Mouse (Mus musculus): ENCODE measurements around the gene Evl. TPM values are rescaled to one million over a fixed set of nuclear protein-coding genes. Genes with fewer than 3 reads are reported as not detected.

Gene Evl
- polyA plus RNA-seq, 1 experiment from 2014 or later, result 41.6 TPM

GRCm38 (mm10) chr12:108693592-108693991 lies 139.1 kb downstream of the Evl start:
- no peaks in the 10 kb centered on the region for H3K9me3 ChIP-seq (ENCODE audit: control insufficient read depth, low read length)
- H3K27ac ChIP-seq (ENCODE audit: low read length), result no peak overlapping the region
- H3K4me2 ChIP-seq (ENCODE audit: low read depth, low read length), result no peak overlapping the region
- ATAC-seq (ENCODE audit: low read depth), result no peak
- H3K36me3 ChIP-seq (ENCODE audit: control insufficient read depth, insufficient read depth, low read length), result peaks cover 2% of the 10 kb centered on the region; the same call in 1 of the 2 replicates
- 67% methylated on average over 2 of the region's 2 CpGs for WGBS
- no peak overlapping the region for H3K4me3 ChIP-seq (ENCODE audit: low read length)
- H3K9ac ChIP-seq (ENCODE audit: low read length), result no peak overlapping the region
- no peaks in the 10 kb centered on the region for H3K27me3 ChIP-seq (ENCODE audit: control insufficient read depth, insufficient read depth, low read depth, low read length)
- H3K4me1 ChIP-seq (replicated peaks; ENCODE audit: control insufficient read depth, insufficient read depth, low read length), result no peaks in the 10 kb centered on the region

DNA sequence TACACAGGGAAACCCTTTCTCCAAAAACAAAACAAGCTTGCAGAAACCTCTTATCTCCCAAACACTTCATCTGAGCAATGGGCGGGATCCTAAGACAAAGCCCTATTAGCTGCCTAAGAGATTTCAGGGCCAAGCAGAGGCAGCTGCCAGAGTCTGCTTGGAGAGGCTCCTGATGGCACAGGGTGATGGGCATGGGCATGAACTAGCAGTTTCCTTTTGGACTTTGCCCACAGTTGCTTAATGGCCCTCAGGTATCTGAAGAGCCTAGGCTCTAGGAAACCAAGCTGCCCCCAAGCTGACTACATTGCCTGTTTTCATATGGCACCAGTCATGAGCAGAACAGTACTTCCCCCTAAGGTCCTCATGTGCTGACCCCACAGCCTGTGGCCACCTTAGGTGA lies 139.7 kb downstream of the Evl start:
- WGBS, result 76% methylated on average over 1 of the region's 1 CpGs
- Histone ChIP-seq H3K9me3 (ENCODE audit: control insufficient read depth, low read length) (no peaks in the 10 kb centered on the region), H3K4me2 (ENCODE audit: low read depth, low read length) (no peak overlapping the region), H3K4me1 (replicated peaks; ENCODE audit: control insufficient read depth, insufficient read depth, low read length) (no peaks in the 10 kb centered on the region; the same call in 1 of the 2 replicates), H3K9ac (ENCODE audit: low read length) (no peak overlapping the region), H3K27me3 (ENCODE audit: control insufficient read depth, insufficient read depth, low read depth, low read length) (no peaks in the 10 kb centered on the region), H3K4me3 (ENCODE audit: low read length) (no peak overlapping the region), H3K36me3 (ENCODE audit: control insufficient read depth, insufficient read depth, low read length) (peaks cover 2% of the 10 kb centered on the region; the same call in 1 of the 2 replicates), H3K27ac (ENCODE audit: low read length) (no peak overlapping the region)
- no peak for ATAC-seq (ENCODE audit: low read depth)

- no peak for ATAC-seq (ENCODE audit: low read depth)
- Histone ChIP-seq H3K4me3 (ENCODE audit: low read length) (no peak overlapping the region), H3K9ac (ENCODE audit: low read length) (no peak overlapping the region), H3K4me2 (ENCODE audit: low read depth, low read length) (no peak overlapping the region), H3K36me3 (ENCODE audit: control insufficient read depth, insufficient read depth, low read length) (no peaks in the 10 kb centered on the region), H3K9me3 (ENCODE audit: control insufficient read depth, low read length) (no peaks in the 10 kb centered on the region), H3K4me1 (replicated peaks; ENCODE audit: control insufficient read depth, insufficient read depth, low read length) (peaks cover 6% of the 10 kb centered on the region; the same call in 1 of the 2 replicates), H3K27me3 (ENCODE audit: control insufficient read depth, insufficient read depth, low read depth, low read length) (peaks cover 24% of the 10 kb centered on the region), H3K27ac (ENCODE audit: low read length) (peak overlapping the region; percentile 21; the same call in 1 of the 2 replicates)
- WGBS, result 65% methylated on average over 11 of the region's 11 CpGs
Observed at GRCm38 (mm10) chr12:108698697-108699471, 144.4 kb downstream of the Evl start.

DNA sequence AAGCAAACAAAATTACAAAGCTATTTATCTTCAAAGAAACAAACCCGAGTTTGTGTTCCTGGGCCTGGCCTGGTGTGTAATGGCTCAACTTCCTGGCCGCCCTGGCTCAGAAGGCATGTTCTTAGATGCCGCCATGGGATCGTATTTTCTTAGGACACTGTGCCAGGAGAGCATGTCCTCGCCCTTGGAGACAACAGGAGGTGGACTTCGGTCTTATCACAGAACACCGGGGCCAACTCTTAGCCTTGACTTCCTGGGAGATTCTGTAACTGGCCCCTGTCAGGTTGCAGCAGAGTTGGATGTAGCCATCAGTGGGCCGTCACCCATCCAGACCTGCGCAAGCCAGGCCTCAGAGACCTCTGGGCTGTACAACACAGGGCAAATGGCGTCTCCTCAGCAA lies 145.1 kb downstream of the Evl start:
- H3K4me2 ChIP-seq (ENCODE audit: low read depth, low read length), result no peak overlapping the region
- H3K27ac ChIP-seq (ENCODE audit: low read length), result no peak overlapping the region
- no peak for ATAC-seq (ENCODE audit: low read depth)
- peaks cover 24% of the 10 kb centered on the region for H3K27me3 ChIP-seq (ENCODE audit: control insufficient read depth, insufficient read depth, low read depth, low read length)
- WGBS, result 73% methylated on average over 10 of the region's 10 CpGs
- no peaks in the 10 kb centered on the region for H3K9me3 ChIP-seq (ENCODE audit: control insufficient read depth, low read length)
- H3K4me1 ChIP-seq (replicated peaks; ENCODE audit: control insufficient read depth, insufficient read depth, low read length), result peaks cover 6% of the 10 kb centered on the region; the same call in 1 of the 2 replicates
- no peak overlapping the region for H3K4me3 ChIP-seq (ENCODE audit: low read length)
- no peaks in the 10 kb centered on the region for H3K36me3 ChIP-seq (ENCODE audit: control insufficient read depth, insufficient read depth, low read length)
- no peak overlapping the region for H3K9ac ChIP-seq (ENCODE audit: low read length)

DNA sequence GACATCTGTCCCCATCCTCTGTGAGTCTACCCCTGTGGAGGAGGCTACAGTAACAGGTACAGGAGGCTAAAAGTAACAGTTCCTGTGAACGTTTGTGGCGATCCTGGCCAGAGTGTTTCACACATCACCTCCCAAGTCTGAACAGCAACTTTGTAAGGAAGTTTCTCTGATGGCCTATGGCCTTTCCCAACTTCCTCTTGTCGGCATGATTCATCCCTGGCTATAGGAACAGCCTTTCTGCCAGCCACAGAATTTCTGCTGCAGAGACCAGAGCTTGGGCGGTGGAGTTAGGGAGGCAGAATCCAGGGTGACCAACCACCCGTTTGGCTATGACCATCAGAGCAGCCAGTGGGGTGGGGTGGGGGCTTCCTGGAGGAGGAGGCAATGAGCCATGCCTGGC lies 145.5 kb downstream of the Evl start:
- no peak overlapping the region for H3K27ac ChIP-seq (ENCODE audit: low read length)
- no peak overlapping the region for H3K4me2 ChIP-seq (ENCODE audit: low read depth, low read length)
- no peak overlapping the region for H3K9ac ChIP-seq (ENCODE audit: low read length)
- no peak overlapping the region for H3K4me3 ChIP-seq (ENCODE audit: low read length)
- ATAC-seq (ENCODE audit: low read depth), result no peak
- H3K36me3 ChIP-seq (ENCODE audit: control insufficient read depth, insufficient read depth, low read length), result no peaks in the 10 kb centered on the region
- no peaks in the 10 kb centered on the region for H3K9me3 ChIP-seq (ENCODE audit: control insufficient read depth, low read length)
- peaks cover 24% of the 10 kb centered on the region for H3K27me3 ChIP-seq (ENCODE audit: control insufficient read depth, insufficient read depth, low read depth, low read length)
- 48% methylated on average over 5 of the region's 5 CpGs for WGBS
- peaks cover 6% of the 10 kb centered on the region; the same call in 1 of the 2 replicates for H3K4me1 ChIP-seq (replicated peaks; ENCODE audit: control insufficient read depth, insufficient read depth, low read length)

DNA sequence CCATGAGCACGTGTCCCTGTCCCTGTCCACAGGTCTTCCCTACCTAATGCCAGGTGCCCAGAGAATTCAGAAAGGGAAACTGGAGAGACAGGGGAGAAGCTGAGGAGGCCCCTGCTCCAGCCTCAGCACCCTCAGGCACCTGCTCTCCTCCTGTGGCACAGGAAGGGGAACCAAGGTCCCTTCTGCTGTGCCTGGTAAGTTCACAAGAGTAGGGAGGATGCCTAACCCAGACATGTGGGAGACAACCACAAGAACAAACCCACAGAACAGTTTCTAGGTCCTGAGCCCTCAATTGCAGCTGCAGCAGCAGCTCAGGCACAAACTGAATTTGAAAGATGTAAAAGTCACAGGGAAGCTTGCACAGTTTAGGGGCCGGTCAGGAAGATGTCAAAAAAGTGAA lies 146.7 kb downstream of the Evl start:
- Histone ChIP-seq H3K4me1 (replicated peaks; ENCODE audit: control insufficient read depth, insufficient read depth, low read length) (peaks cover 6% of the 10 kb centered on the region; the same call in 1 of the 2 replicates), H3K36me3 (ENCODE audit: control insufficient read depth, insufficient read depth, low read length) (no peaks in the 10 kb centered on the region), H3K9ac (ENCODE audit: low read length) (no peak overlapping the region), H3K27me3 (ENCODE audit: control insufficient read depth, insufficient read depth, low read depth, low read length) (peaks cover 24% of the 10 kb centered on the region), H3K27ac (ENCODE audit: low read length) (no peak overlapping the region), H3K4me2 (ENCODE audit: low read depth, low read length) (no peak overlapping the region), H3K9me3 (ENCODE audit: control insufficient read depth, low read length) (no peaks in the 10 kb centered on the region), H3K4me3 (ENCODE audit: low read length) (no peak overlapping the region)
- 45% methylated on average over 2 of the region's 2 CpGs for WGBS
- ATAC-seq (ENCODE audit: low read depth), result no peak

DNA sequence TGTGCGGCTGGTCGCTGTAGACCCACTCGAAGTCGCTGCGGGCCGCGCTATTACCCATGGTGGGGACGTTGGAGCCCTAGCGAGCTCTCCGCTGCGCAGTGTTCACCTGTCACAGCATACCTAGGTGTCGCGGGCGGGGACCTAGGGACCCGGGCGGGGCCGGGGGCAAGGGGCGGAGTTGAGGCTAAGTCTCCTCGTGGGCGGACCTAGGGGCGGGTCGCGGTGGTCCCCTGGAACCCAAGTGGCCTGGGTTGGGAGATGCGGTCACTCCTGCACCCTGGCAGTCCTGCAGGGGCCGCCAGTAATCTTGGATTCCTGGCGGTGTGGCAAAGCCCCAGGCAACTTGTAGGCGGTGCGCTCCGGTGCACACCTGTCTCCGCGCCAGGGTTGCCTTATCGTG lies 147.7 kb downstream of the Evl start, which contains the start of gene Degs2:
Gene Degs2 (minus strand): TSS at position 131 of the 400 bp plus-strand sequence.
- peak within 1 kb of the TSS; percentile 41 for H3K4me3 ChIP-seq (ENCODE audit: low read length)
- peaks cover 24% of the 10 kb centered on the region for H3K27me3 ChIP-seq (ENCODE audit: control insufficient read depth, insufficient read depth, low read depth, low read length)
- no peaks in the 10 kb centered on the region for H3K9me3 ChIP-seq (ENCODE audit: control insufficient read depth, low read length)
- H3K4me1 ChIP-seq (replicated peaks; ENCODE audit: control insufficient read depth, insufficient read depth, low read length), result peaks cover 6% of the 10 kb centered on the region; the same call in 1 of the 2 replicates
- ATAC-seq (ENCODE audit: low read depth), result peak; percentile 79
- no peak within 1 kb of the TSS for H3K27ac ChIP-seq (ENCODE audit: low read length)
- no peaks in the 10 kb centered on the region for H3K36me3 ChIP-seq (ENCODE audit: control insufficient read depth, insufficient read depth, low read length)
- H3K4me2 ChIP-seq (ENCODE audit: low read depth, low read length), result peak within 1 kb of the TSS; percentile 62
- WGBS, result under 1% methylated on average over 32 of the region's 32 CpGs
- peak within 1 kb of the TSS; percentile 55 for H3K9ac ChIP-seq (ENCODE audit: low read length)

- WGBS, result 72% methylated on average over 6 of the region's 6 CpGs
Observed at GRCm38 (mm10) chr12:108705486-108705885, 151.0 kb downstream of the Evl start.

DNA sequence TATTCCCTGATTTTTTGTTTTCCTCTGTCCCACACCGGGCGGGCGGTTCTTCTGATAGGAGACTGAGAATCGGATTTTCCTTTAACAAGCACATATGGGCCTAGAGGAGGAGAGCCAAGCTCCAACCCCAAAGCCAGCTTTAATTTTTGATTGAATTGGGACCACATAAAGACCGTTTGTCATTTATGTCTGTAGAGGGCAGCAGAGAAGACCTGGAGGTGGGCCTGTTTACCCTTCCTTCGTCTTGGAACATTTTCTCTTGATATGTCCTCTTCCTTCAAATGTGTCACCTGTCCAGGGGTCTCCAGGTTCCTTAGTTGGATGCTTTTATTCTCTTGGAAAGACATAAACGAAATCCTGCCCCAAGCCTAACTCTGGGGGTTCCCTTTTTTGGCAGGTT lies 151.6 kb downstream of the Evl start:
- Histone ChIP-seq H3K27me3 (ENCODE audit: control insufficient read depth, insufficient read depth, low read depth, low read length) (peaks cover 18% of the 10 kb centered on the region), H3K27ac (ENCODE audit: low read length) (no peak overlapping the region)
- 43% methylated on average over 7 of the region's 7 CpGs for WGBS

More at GRCm38 (mm10) chr12:108705486-108705885, 151.0 kb downstream of the Evl start:
- Histone ChIP-seq H3K27me3 (ENCODE audit: control insufficient read depth, insufficient read depth, low read depth, low read length) (peaks cover 24% of the 10 kb centered on the region), H3K9me3 (ENCODE audit: control insufficient read depth, low read length) (no peaks in the 10 kb centered on the region), H3K4me1 (replicated peaks; ENCODE audit: control insufficient read depth, insufficient read depth, low read length) (peaks cover 6% of the 10 kb centered on the region; the same call in 1 of the 2 replicates), H3K4me3 (ENCODE audit: low read length) (no peak overlapping the region), H3K4me2 (ENCODE audit: low read depth, low read length) (no peak overlapping the region), H3K27ac (ENCODE audit: low read length) (no peak overlapping the region), H3K9ac (ENCODE audit: low read length) (no peak overlapping the region), H3K36me3 (ENCODE audit: control insufficient read depth, insufficient read depth, low read length) (no peaks in the 10 kb centered on the region)
- ATAC-seq (ENCODE audit: low read depth), result no peak

More for the DNA sequence above, 151.6 kb downstream of the Evl start:
- Histone ChIP-seq H3K9me3 (ENCODE audit: control insufficient read depth, low read length) (no peaks in the 10 kb centered on the region), H3K36me3 (ENCODE audit: control insufficient read depth, insufficient read depth, low read length) (no peaks in the 10 kb centered on the region), H3K4me1 (replicated peaks; ENCODE audit: control insufficient read depth, insufficient read depth, low read length) (peaks cover 6% of the 10 kb centered on the region; the same call in 1 of the 2 replicates), H3K4me2 (ENCODE audit: low read depth, low read length) (no peak overlapping the region), H3K9ac (ENCODE audit: low read length) (no peak overlapping the region), H3K4me3 (ENCODE audit: low read length) (no peak overlapping the region)
- ATAC-seq (ENCODE audit: low read depth), result no peak
